Mouse (Mus musculus) neural tube, embryonic 15.5 days (tissue): ENCODE data around the gene Timeless. TPM values are rescaled to one million over a fixed set of nuclear protein-coding genes. Genes with fewer than 3 reads are reported as not detected.

Experiments
- ATAC-seq: fragments of 200-750 bp; cut with Nextera tagmentation; 2 replicates; pipeline ENCODE4 v1.8.0; 2017; ENCODE audit warnings: mild to moderate bottlenecking, moderate TSS enrichment, moderate library complexity; ENCODE audit not compliant: low FRiP score
- H3K27ac ChIP-seq: fragments of 300-500 bp; sonication (generic); replicated peaks from 2 replicates; pipeline ENCODE4 v1.5.1; 2015; ENCODE audit warnings: mild to moderate bottlenecking, inconsistent platforms
- H3K27me3 ChIP-seq: fragments of 300-500 bp; sonication (generic); replicated peaks from 2 replicates; pipeline ENCODE4 v1.6.1; 2015; ENCODE audit warnings: inconsistent platforms
- H3K36me3 ChIP-seq: fragments of 300-500 bp; sonication (generic); 2 replicates; pipeline ENCODE4 v1.6.1; 2015; ENCODE audit warnings: inconsistent platforms
- H3K4me1 ChIP-seq: fragments of 300-500 bp; sonication (generic); 2 replicates; pipeline ENCODE4 v1.6.1; 2015; ENCODE audit warnings: inconsistent platforms
- H3K4me2 ChIP-seq: fragments of 300-500 bp; sonication (generic); 2 replicates; pipeline ENCODE4 v1.6.1; 2015; ENCODE audit warnings: inconsistent platforms, mild to moderate bottlenecking, moderate library complexity
- H3K4me3 ChIP-seq: fragments of 300-500 bp; sonication (generic); replicated peaks from 2 replicates; pipeline ENCODE4 v1.5.1; 2015; ENCODE audit warnings: mild to moderate bottlenecking, inconsistent platforms
- H3K9ac ChIP-seq: fragments of 300-500 bp; sonication (generic); replicated peaks from 2 replicates; pipeline ENCODE4 v1.6.1; 2015; ENCODE audit warnings: mild to moderate bottlenecking, inconsistent platforms
- H3K9me3 ChIP-seq: fragments of 300-500 bp; sonication (generic); replicated peaks from 2 replicates; pipeline ENCODE4 v1.6.1; 2016; ENCODE audit warnings: inconsistent platforms
- WGBS: fragments of 180-500 bp; shearing (Covaris S2); methylation state at CpG from one replicate; pipeline ENCODE4 v1.1.7; 2015; ENCODE audit warnings: mixed read lengths; 5-methylcytosine and 5-hydroxymethylcytosine counted together
- polyA plus RNA-seq: library from polyadenylated mRNA; unstranded; fragments of >200 nt; fragmentation: Nextera tagmentation; extraction: Ambion mirVana; gene quantifications from 2 replicates; pipeline ENCODE4 v1.2.1, GENCODE M21; 2015

The Timeless gene
- polyA plus RNA-seq, 1 experiment from 2014 or later, result 20.0 TPM

DNA sequence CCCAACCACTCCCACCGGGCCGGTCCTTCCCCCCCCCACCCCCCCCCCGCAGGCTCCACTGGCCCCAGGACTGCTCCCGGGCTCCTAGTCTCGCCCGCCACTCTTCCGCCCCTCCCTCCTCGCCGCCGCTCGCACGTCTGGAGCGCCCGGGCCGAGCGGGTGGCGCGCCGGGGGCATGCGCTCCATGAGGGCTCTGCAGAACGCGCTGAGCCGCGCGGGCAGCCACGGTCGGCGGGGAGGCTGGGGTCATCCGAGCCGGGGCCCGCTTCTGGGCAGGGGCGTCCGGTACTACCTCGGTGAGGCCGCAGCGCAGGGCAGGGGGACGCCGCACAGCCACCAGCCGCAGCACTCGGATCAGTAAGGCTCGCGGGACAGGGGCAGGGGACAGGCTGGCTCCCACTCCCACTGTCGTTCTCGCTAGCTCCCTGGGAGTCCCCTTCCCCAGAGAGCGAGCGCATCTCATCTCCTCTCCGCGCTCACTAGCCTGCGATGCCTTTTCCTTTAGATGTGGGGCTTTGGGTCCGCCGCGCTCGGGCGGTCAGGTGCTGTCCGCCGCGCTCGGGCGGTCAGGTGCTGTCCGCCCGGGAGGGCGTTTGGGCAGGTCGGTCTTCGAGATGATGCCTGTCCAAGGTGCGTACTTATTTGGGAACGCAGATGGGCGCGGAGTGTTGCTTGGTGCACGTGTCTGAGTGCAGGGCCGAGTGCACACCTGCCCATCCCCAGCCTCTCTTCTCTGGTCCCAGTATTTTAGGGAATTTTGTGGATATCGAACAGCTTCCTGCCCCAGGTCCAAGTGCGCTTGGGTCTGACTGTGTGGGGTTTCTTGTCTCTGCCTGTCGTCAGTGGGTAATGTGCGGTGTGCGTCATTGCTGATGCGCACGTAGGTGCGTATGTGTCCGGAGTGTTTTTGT, 37.1 kb upstream of the Timeless start:
- Histone ChIP-seq H3K36me3 (no peaks in the 10 kb centered on the region), H3K27ac (peak overlapping the region; percentile 45; the same call in 1 of the 2 replicates), H3K4me1 (peaks cover 13% of the 10 kb centered on the region), H3K27me3 (peaks cover 11% of the 10 kb centered on the region), H3K4me2 (peak overlapping the region; percentile 99), H3K9me3 (no peaks in the 10 kb centered on the region), H3K9ac (peak overlapping the region; percentile 70), H3K4me3 (peak overlapping the region; percentile 78)
- ATAC-seq, result peak; percentile 93
- under 1% methylated on average over 72 of the region's 79 CpGs for WGBS

DNA sequence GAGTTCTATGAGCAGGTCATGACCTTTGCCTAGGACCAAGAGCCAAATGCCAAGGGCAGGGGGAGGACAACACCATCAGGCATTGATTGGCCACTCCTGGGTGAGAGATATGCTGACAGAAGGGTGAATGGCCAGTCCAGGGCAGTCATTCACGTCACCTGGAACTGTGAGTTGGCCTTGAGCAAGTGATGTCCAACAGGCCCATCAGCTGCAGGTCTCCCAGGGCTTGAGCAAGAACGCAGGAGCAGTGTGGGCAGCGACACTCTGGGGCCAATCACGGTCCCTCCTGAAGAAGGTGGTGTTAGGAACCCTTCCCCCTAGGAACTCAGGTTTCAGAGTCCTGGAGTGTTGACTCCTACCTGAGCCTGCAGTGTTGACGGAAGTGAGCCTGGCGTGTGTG, 30.0 kb upstream of the Timeless start:
- peaks cover 6% of the 10 kb centered on the region; the same call in 1 of the 2 replicates for H3K36me3 ChIP-seq
- no peak overlapping the region for H3K9ac ChIP-seq
- WGBS, result 84% methylated on average over 6 of the region's 6 CpGs
- no peaks in the 10 kb centered on the region; the same call in 1 of the 2 replicates for H3K27me3 ChIP-seq
- H3K4me3 ChIP-seq, result no peak overlapping the region
- no peaks in the 10 kb centered on the region for H3K4me1 ChIP-seq
- no peaks in the 10 kb centered on the region for H3K9me3 ChIP-seq
- no peak overlapping the region for H3K27ac ChIP-seq
- H3K4me2 ChIP-seq, result no peak overlapping the region
- no peak for ATAC-seq

- no peaks in the 10 kb centered on the region for H3K9me3 ChIP-seq
- H3K4me2 ChIP-seq, result no peak overlapping the region
- no peak for ATAC-seq
- no peaks in the 10 kb centered on the region for H3K4me1 ChIP-seq
- no peak overlapping the region for H3K9ac ChIP-seq
- H3K27ac ChIP-seq, result no peak overlapping the region
- H3K4me3 ChIP-seq, result no peak overlapping the region
- 94% methylated on average over 15 of the region's 15 CpGs for WGBS
- peaks cover 6% of the 10 kb centered on the region; the same call in 1 of the 2 replicates for H3K36me3 ChIP-seq
- H3K27me3 ChIP-seq, result no peaks in the 10 kb centered on the region
Observed at GRCm38 (mm10) chr10:128204941-128205340, 26.9 kb upstream of the Timeless start.

- Histone ChIP-seq H3K36me3 (peaks cover 6% of the 10 kb centered on the region; the same call in 1 of the 2 replicates), H3K27me3 (no peaks in the 10 kb centered on the region), H3K4me1 (peaks cover 19% of the 10 kb centered on the region), H3K4me3 (no peak overlapping the region), H3K27ac (no peak overlapping the region), H3K9ac (no peak overlapping the region), H3K9me3 (no peaks in the 10 kb centered on the region), H3K4me2 (no peak overlapping the region)
- 97% methylated on average over 10 of the region's 10 CpGs for WGBS
- ATAC-seq, result no peak
Observed at GRCm38 (mm10) chr10:128208326-128208725, 23.5 kb upstream of the Timeless start.

GRCm38 (mm10) chr10:128209311-128210009, 22.4 kb upstream of the Timeless start:
- no peak overlapping the region for H3K27ac ChIP-seq
- no peak overlapping the region for H3K9ac ChIP-seq
- 0 out of 2 replicates have a peak, but pooled peaks cover 3% of the 10 kb centered on the region for H3K27me3 ChIP-seq
- no peak for ATAC-seq
- WGBS, result 94% methylated on average over 11 of the region's 11 CpGs
- peaks cover 6% of the 10 kb centered on the region; the same call in 1 of the 2 replicates for H3K36me3 ChIP-seq
- H3K4me3 ChIP-seq, result no peak overlapping the region
- H3K4me1 ChIP-seq, result peaks cover 22% of the 10 kb centered on the region
- H3K4me2 ChIP-seq, result no peak overlapping the region
- H3K9me3 ChIP-seq, result no peaks in the 10 kb centered on the region

DNA sequence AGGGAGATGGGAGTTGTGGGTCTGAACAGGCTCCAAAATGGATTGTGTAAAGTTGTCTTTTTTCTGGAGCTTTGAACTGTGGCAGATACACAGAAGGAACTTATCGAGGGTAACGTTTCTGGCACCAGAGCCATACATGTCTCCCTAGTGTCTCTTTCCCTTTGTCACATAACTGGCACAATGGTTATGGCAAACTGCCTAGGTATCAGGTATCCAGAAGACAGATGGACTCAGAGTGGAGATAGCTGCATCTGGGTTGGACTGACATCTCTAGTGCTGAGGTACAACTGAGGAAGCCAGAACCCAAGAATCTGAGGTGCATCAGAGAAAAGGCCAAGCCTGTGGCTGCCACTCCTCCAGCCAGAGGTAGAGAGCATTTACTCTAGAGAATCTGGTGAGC, 21.7 kb upstream of the Timeless start:
- no peak for ATAC-seq
- 0 out of 2 replicates have a peak, but pooled peaks cover 5% of the 10 kb centered on the region for H3K27me3 ChIP-seq
- peaks cover 6% of the 10 kb centered on the region; the same call in 1 of the 2 replicates for H3K36me3 ChIP-seq
- H3K4me2 ChIP-seq, result peak overlapping the region; percentile 87; the same call in 1 of the 2 replicates
- no peak overlapping the region for H3K4me3 ChIP-seq
- no peak overlapping the region for H3K9ac ChIP-seq
- H3K9me3 ChIP-seq, result no peaks in the 10 kb centered on the region
- WGBS, result 74% methylated on average over 2 of the region's 2 CpGs
- H3K4me1 ChIP-seq, result peaks cover 22% of the 10 kb centered on the region
- H3K27ac ChIP-seq, result no peak overlapping the region

DNA sequence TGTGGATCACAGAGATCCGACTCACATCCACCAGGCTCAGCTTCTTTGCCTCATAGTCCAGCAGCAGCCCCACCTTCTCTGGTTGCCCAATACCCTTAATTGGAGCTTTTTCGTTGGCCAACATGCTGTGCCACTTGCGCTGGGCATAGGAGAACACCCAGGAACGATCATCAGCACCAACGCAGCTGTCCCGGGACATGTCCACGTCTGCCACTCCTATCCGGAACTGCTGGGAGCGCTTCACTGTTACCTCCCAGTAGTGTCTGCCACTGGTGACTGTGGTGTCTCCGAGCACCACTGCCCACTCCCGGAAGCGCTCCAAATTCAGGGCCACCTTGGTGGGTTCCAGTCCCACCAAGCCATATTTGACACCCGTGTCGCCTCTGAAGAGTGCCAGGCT, 20.9 kb upstream of the Timeless start:
- Histone ChIP-seq H3K9me3 (no peaks in the 10 kb centered on the region), H3K36me3 (peaks cover 6% of the 10 kb centered on the region; the same call in 1 of the 2 replicates), H3K4me3 (peak overlapping the region; percentile 60), H3K4me1 (peaks cover 22% of the 10 kb centered on the region), H3K27ac (peak overlapping the region; percentile 51; the same call in 1 of the 2 replicates), H3K4me2 (peak overlapping the region; percentile 87), H3K27me3 (0 out of 2 replicates have a peak, but pooled peaks cover 5% of the 10 kb centered on the region), H3K9ac (peak overlapping the region; percentile 62)
- 26% methylated on average over 14 of the region's 14 CpGs for WGBS
- peak; percentile 34; the same call in 1 of the 2 replicates for ATAC-seq

GRCm38 (mm10) chr10:128211390-128212108, 20.3 kb upstream of the Timeless start, which contains the start of gene Spryd4:
Gene Spryd4 (minus strand): TSS chr10:128211807.
- H3K4me1 ChIP-seq, result peaks cover 22% of the 10 kb centered on the region
- H3K36me3 ChIP-seq, result peaks cover 3% of the 10 kb centered on the region; the same call in 1 of the 2 replicates
- peak within 1 kb of the TSS; percentile 60 for H3K4me3 ChIP-seq
- peak; percentile 94 for ATAC-seq
- peak within 1 kb of the TSS; percentile 62 for H3K9ac ChIP-seq
- H3K27me3 ChIP-seq, result 0 out of 2 replicates have a peak, but pooled peaks cover 5% of the 10 kb centered on the region
- H3K27ac ChIP-seq, result peak within 1 kb of the TSS; percentile 51
- peak within 1 kb of the TSS; percentile 87 for H3K4me2 ChIP-seq
- WGBS, result under 1% methylated on average over 30 of the region's 30 CpGs
- H3K9me3 ChIP-seq, result no peaks in the 10 kb centered on the region

GRCm38 (mm10) chr10:128212148-128212547, 19.7 kb upstream of the Timeless start:
- peak overlapping the region; percentile 11; the same call in 1 of the 2 replicates for H3K9ac ChIP-seq
- peaks cover 22% of the 10 kb centered on the region for H3K4me1 ChIP-seq
- H3K9me3 ChIP-seq, result no peaks in the 10 kb centered on the region
- H3K4me3 ChIP-seq, result peak overlapping the region; percentile 60
- 50% methylated on average over 6 of the region's 6 CpGs for WGBS
- peak overlapping the region; percentile 51 for H3K27ac ChIP-seq
- no peak for ATAC-seq
- no peaks in the 10 kb centered on the region for H3K36me3 ChIP-seq
- H3K27me3 ChIP-seq, result 0 out of 2 replicates have a peak, but pooled peaks cover 5% of the 10 kb centered on the region
- peak overlapping the region; percentile 87 for H3K4me2 ChIP-seq

DNA sequence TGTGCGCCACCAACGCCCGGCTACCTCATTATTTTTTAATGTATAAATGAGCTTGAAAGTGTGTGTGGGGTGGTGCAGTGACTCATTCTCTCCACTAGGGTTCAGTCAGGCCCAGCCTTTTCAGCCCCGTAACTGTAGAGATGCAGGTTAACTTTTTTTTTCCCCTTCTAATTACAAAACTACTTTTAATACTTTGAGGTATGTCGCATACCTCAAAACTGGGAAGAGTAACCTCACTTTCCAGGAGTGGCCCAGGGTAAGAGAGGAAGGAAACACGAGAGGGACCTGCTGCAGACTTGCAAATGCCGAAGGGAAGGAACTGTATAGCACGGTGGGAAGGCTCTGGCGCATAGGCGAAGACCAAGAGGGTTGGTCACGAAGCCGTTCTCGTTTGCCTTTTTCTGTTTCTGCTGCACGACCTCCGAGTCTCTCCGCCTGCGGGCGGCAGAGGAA, 19.0 kb upstream of the Timeless start:
- Histone ChIP-seq H3K4me3 (peak overlapping the region; percentile 28), H3K27ac (no peak overlapping the region; the same call in 1 of the 2 replicates), H3K9me3 (no peaks in the 10 kb centered on the region), H3K36me3 (no peaks in the 10 kb centered on the region), H3K9ac (no peak overlapping the region; the same call in 1 of the 2 replicates), H3K4me1 (peaks cover 22% of the 10 kb centered on the region), H3K27me3 (0 out of 2 replicates have a peak, but pooled peaks cover 5% of the 10 kb centered on the region), H3K4me2 (peak overlapping the region; percentile 64)
- under 1% methylated on average over 18 of the region's 18 CpGs for WGBS
- peak; percentile 37; the same call in 1 of the 2 replicates for ATAC-seq
